Comparison of ENCODE assay signal across 17 mouse cellular contexts in the genomic region with DNA sequence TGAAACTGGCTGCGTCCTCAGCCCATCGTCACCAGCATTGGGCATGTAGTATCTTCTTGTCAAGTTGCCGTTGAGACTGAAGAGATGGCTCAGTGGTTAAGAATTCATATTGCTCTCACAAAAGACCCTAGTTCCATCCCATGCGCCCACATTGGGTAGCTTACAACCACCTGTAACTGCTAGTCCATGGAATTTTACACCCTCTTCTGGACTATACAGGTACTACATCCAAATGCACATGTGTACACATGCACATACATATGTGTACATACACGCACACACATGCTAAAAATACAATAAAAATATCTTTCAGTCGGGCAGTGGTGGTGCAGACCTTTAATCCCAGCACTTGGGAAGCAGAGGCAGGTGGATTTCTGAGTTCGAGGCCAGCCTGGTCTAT. TPM values are rescaled to one million over a fixed set of nuclear protein-coding genes. Genes with fewer than 3 reads are reported as not detected.
DNase-seq lines count a peak whose midpoint lies in the region; ATAC-seq and TF ChIP-seq lines count a peak whose summit lies in the region.
"Had no signal": no experiment of that assay in that cellular context is flagged by ENCODE, and none has a peak within 500 bp of the region (broad histone marks: within the 10 kb centered on the region; RNA-seq: fewer than 3 reads in every experiment).

No protein-coding gene starts in this region.

- no peak for DNase-seq in heart, postnatal 0 days (ENCODE audit: low spot score)
- DNase-seq in heart, postnatal 36 days: no peak
- no peak for DNase-seq in lung, embryonic 14.5 days
- no peak for DNase-seq in lung, postnatal 25 days (ENCODE audit: low spot score)
- DNase-seq in R1 (ENCODE audit: low read depth, low spot score): peak; percentile 85
- no peak for DNase-seq in stomach, postnatal 0 days (ENCODE audit: low spot score)
- DNase-seq in layer of hippocampus, postnatal 36 days: no peak
- DNase-seq: lung, adult 2 months; right cerebral cortex, postnatal 25 days had no signal

- no peak overlapping the region for H3K9ac ChIP-seq in heart, postnatal 0 days (replicated peaks; ENCODE audit: low read depth, low read length)
- H3K9ac ChIP-seq in lung, embryonic 14.5 days: no peak overlapping the region
- no peak overlapping the region for H3K9ac ChIP-seq in stomach, postnatal 0 days (ENCODE audit: low read length)
- H3K9ac ChIP-seq: heart, embryonic 13.5 days; hindbrain, embryonic 15.5 days had no signal

- intact Hi-C loops in heart, postnatal 36 days (cut with DNase I): no loop called here

- H3K4me2 ChIP-seq in heart, postnatal 0 days (ENCODE audit: low read depth, low read length): no peak overlapping the region
- no peak overlapping the region for H3K4me2 ChIP-seq in lung, embryonic 14.5 days
- no peak overlapping the region for H3K4me2 ChIP-seq in stomach, postnatal 0 days (replicated peaks; ENCODE audit: low read depth)
- H3K4me2 ChIP-seq: heart, embryonic 13.5 days; hindbrain, embryonic 15.5 days had no signal

- H3K27ac ChIP-seq in heart, postnatal 0 days (ENCODE audit: low read depth): no peak overlapping the region
- no peak overlapping the region for H3K27ac ChIP-seq in lung, embryonic 14.5 days (ENCODE audit: low read depth)
- no peak overlapping the region for H3K27ac ChIP-seq in stomach, postnatal 0 days (replicated peaks)
- H3K27ac ChIP-seq: heart, embryonic 13.5 days; hindbrain, embryonic 15.5 days had no signal

- peaks cover 9% of the 10 kb centered on the region; the same call in 1 of the 2 replicates for H3K9me3 ChIP-seq in heart, postnatal 0 days (replicated peaks; ENCODE audit: control insufficient read depth, low read length)
- no peaks in the 10 kb centered on the region; the same call in 1 of the 2 replicates for H3K9me3 ChIP-seq in lung, embryonic 14.5 days (ENCODE audit: low read depth, low read length)
- H3K9me3 ChIP-seq in stomach, postnatal 0 days (ENCODE audit: control insufficient read depth, low read length): no peaks in the 10 kb centered on the region
- H3K9me3 ChIP-seq: hindbrain, embryonic 15.5 days had no signal

- no peaks in the 10 kb centered on the region for H3K36me3 ChIP-seq in heart, postnatal 0 days (replicated peaks; ENCODE audit: control insufficient read depth, insufficient read depth, low read length)
- H3K36me3 ChIP-seq in lung, embryonic 14.5 days (ENCODE audit: insufficient read depth): no peaks in the 10 kb centered on the region
- H3K36me3 ChIP-seq in stomach, postnatal 0 days (ENCODE audit: control insufficient read depth, insufficient read depth, low read length): no peaks in the 10 kb centered on the region
- H3K36me3 ChIP-seq: heart, embryonic 13.5 days had no signal

- no peak for TF ChIP-seq EP300 in heart, postnatal 0 days (IDR thresholded peaks at IDR 0.05; ENCODE audit: low read depth)
- no peak for TF ChIP-seq EP300 in stomach, postnatal 0 days (optimal IDR thresholded peaks at IDR 0.05)

- H3K27me3 ChIP-seq in heart, postnatal 0 days (ENCODE audit: control insufficient read depth, insufficient read depth, low read length): peaks cover 88% of the 10 kb centered on the region
- peaks cover 80% of the 10 kb centered on the region for H3K27me3 ChIP-seq in lung, embryonic 14.5 days (ENCODE audit: insufficient read depth, low read length)
- peaks cover 18% of the 10 kb centered on the region for H3K27me3 ChIP-seq in stomach, postnatal 0 days (ENCODE audit: control insufficient read depth, insufficient read depth, low read length)

- H3K4me3 ChIP-seq in heart, postnatal 0 days (ENCODE audit: low read depth, low read length): no peak overlapping the region
- no peak overlapping the region for H3K4me3 ChIP-seq in lung, embryonic 14.5 days (ENCODE audit: low read depth, low read length)
- no peak overlapping the region for H3K4me3 ChIP-seq in stomach, postnatal 0 days (ENCODE audit: low read depth, low read length)
- H3K4me3 ChIP-seq: heart, embryonic 13.5 days; hindbrain, embryonic 15.5 days; megakaryocyte, embryonic 14.5 days had no signal

- peak; percentile 2; the same call in 1 of the 2 replicates for TF ChIP-seq CTCF in heart, postnatal 0 days (IDR thresholded peaks at IDR 0.05; ENCODE audit: low read depth)
- peak; percentile 42 for TF ChIP-seq CTCF in lung, embryonic 14.5 days (IDR thresholded peaks at IDR 0.05; ENCODE audit: low read depth)
- peak; percentile 38 for TF ChIP-seq CTCF in stomach, postnatal 0 days (IDR thresholded peaks at IDR 0.05; ENCODE audit: low read depth)

- H3K4me1 ChIP-seq in heart, postnatal 0 days (ENCODE audit: control insufficient read depth, insufficient read depth): 0 out of 2 replicates have a peak, but pooled peaks cover 4% of the 10 kb centered on the region
- H3K4me1 ChIP-seq in lung, embryonic 14.5 days (ENCODE audit: insufficient read depth): no peaks in the 10 kb centered on the region
- 0 out of 2 replicates have a peak, but pooled peaks cover 3% of the 10 kb centered on the region for H3K4me1 ChIP-seq in stomach, postnatal 0 days (replicated peaks; ENCODE audit: control insufficient read depth, insufficient read depth)

- WGBS in heart, postnatal 0 days: 79% methylated on average over 7 of the region's 7 CpGs
- WGBS in lung, embryonic 14.5 days: 80% methylated on average over 7 of the region's 7 CpGs
- 79% methylated on average over 7 of the region's 7 CpGs for WGBS in stomach, postnatal 0 days

- ATAC-seq in heart, postnatal 0 days (ENCODE audit: insufficient read depth, low read depth): no peak
- ATAC-seq in lung, embryonic 14.5 days (ENCODE audit: insufficient read depth): no peak
- ATAC-seq in stomach, postnatal 0 days (ENCODE audit: low FRiP score, low TSS enrichment): no peak
- ATAC-seq: activated CD4-positive, CD25-positive, alpha-beta regulatory T cell, adult 4 months had no signal

RNA-seq across cellular contexts. Expression of a gene that starts 41.0 kb away (rescaled TPM):
- 0.12 TPM in 1 of 2 replicates, not detected in the other for total RNA-seq in heart, postnatal 0 days (2014; rRNA removed; ENCODE audit: low replicate concordance)
- 0.05 and 0.07 TPM in 2 replicates for polyA plus RNA-seq in heart, postnatal 0 days (2015; fragmentation: Nextera tagmentation; extraction: Ambion mirVana)
- total RNA-seq in heart, postnatal 36 days (2021): under 1 TPM; 0.22 to 0.41 TPM
- polyA plus RNA-seq in lung, embryonic 14.5 days (2014; fragmentation: Nextera tagmentation; extraction: Ambion mirVana): 0.31 and 0.51 TPM in 2 replicates
- 0.24 and 0.25 TPM in 2 replicates for polyA plus RNA-seq in stomach, postnatal 0 days (2015; fragmentation: Nextera tagmentation; extraction: Ambion mirVana)
- 100 to 1,000 TPM; 132 to 146 TPM for total RNA-seq in layer of hippocampus, postnatal 36 days (2021)
- total RNA-seq: common myeloid progenitor, adult 5-6 weeks had no signal

RNA-seq across cellular contexts. Expression of a gene that starts 41.3 kb away (rescaled TPM):
- total RNA-seq in heart, postnatal 0 days (2014; rRNA removed; ENCODE audit: low replicate concordance): 36.4 and 59.7 TPM in 2 replicates
- 33.3 and 34.4 TPM in 2 replicates for polyA plus RNA-seq in heart, postnatal 0 days (2015; fragmentation: Nextera tagmentation; extraction: Ambion mirVana)
- total RNA-seq in heart, postnatal 36 days (2021): 10 to 100 TPM; 29.9 to 31.8 TPM
- 54.5 and 56.0 TPM in 2 replicates for polyA plus RNA-seq in lung, embryonic 14.5 days (2014; fragmentation: Nextera tagmentation; extraction: Ambion mirVana)
- polyA plus RNA-seq in stomach, postnatal 0 days (2015; fragmentation: Nextera tagmentation; extraction: Ambion mirVana): 97.3 and 103 TPM in 2 replicates
- total RNA-seq in layer of hippocampus, postnatal 36 days (2021): 10 to 100 TPM; 16.0 to 20.0 TPM

RNA-seq across cellular contexts. Expression of a gene that starts 49.3 kb away (rescaled TPM):
- total RNA-seq in heart, postnatal 0 days (2014; rRNA removed; ENCODE audit: low replicate concordance): 2.0 TPM in 1 of 2 replicates, not detected in the other
- polyA plus RNA-seq in heart, postnatal 0 days (2015; fragmentation: Nextera tagmentation; extraction: Ambion mirVana): 0.46 TPM in 1 of 2 replicates, not detected in the other
- total RNA-seq in heart, postnatal 36 days (2021): not detected
- polyA plus RNA-seq in lung, embryonic 14.5 days (2014; fragmentation: Nextera tagmentation; extraction: Ambion mirVana): 0.73 and 1.6 TPM in 2 replicates
- 0.28 and 0.57 TPM in 2 replicates for polyA plus RNA-seq in stomach, postnatal 0 days (2015; fragmentation: Nextera tagmentation; extraction: Ambion mirVana)
- not detected for total RNA-seq in layer of hippocampus, postnatal 36 days (2021)
- total RNA-seq: common myeloid progenitor, adult 5-6 weeks; gastrocnemius, postnatal 4 days; left cerebral cortex, postnatal 36 days had no signal
- polyA plus RNA-seq: hindbrain, embryonic 15.5 days; lung, adult 2 months; thymus, postnatal 0 days had no signal

RNA-seq across cellular contexts. Expression of a gene that starts 50.7 kb away (rescaled TPM):
- total RNA-seq in heart, postnatal 0 days (2014; rRNA removed; ENCODE audit: low replicate concordance): 16.7 and 21.0 TPM in 2 replicates
- 14.2 and 18.3 TPM in 2 replicates for polyA plus RNA-seq in heart, postnatal 0 days (2015; fragmentation: Nextera tagmentation; extraction: Ambion mirVana)
- total RNA-seq in heart, postnatal 36 days (2021): 1 to 10 TPM; 6.5 to 7.5 TPM
- 45.1 and 53.5 TPM in 2 replicates for polyA plus RNA-seq in lung, embryonic 14.5 days (2014; fragmentation: Nextera tagmentation; extraction: Ambion mirVana)
- 26.3 and 27.3 TPM in 2 replicates for polyA plus RNA-seq in stomach, postnatal 0 days (2015; fragmentation: Nextera tagmentation; extraction: Ambion mirVana)
- total RNA-seq in layer of hippocampus, postnatal 36 days (2021): 10 to 100 TPM; 36.2 to 37.3 TPM

Comparison
In these comparisons a context has a peak if more than half of its experiments do, and no peak if none do; other contexts are left out.
1. RNA of a gene that starts 41.0 kb away (total RNA-seq): 132 to 146 TPM in layer of hippocampus, postnatal 36 days; 0.22 to 0.41 TPM in heart, postnatal 36 days and 0.12 TPM in heart, postnatal 0 days; every median in the first group is over 10 times any median in the second.
2. Peak in every context shown above with its lines, with median percentiles within 50 percentile points of each other: CTCF ChIP-seq.